Mouse (Mus musculus) left cerebral cortex, postnatal 10 days (tissue): Measurements from ENCODE around the gene Gm20696. TPM values are rescaled to one million over a fixed set of nuclear protein-coding genes. Genes with fewer than 3 reads are reported as not detected.

Source experiments
- DNase-seq, 2 experiments: peaks; one replicate each; pipeline ENCODE4 v3.0.0; 2021 to 2022; ENCODE audit warnings: low spot score in 2 of 2, mixed read lengths in 1 of 2; ENCODE audit errors: extremely low spot score in 1 of 2
- intact Hi-C: fragments of 180-260 bp; cut with DNase I; formaldehyde crosslinking; loops from one replicate; pipeline ENCODE4 v1.15.1; 2025
- total RNA-seq, 2 experiments: library from RNA; stranded (reverse); gene quantifications; 2 replicates each; pipeline ENCODE4 v1.2.3; 2021

Gm20696 gene
- total RNA-seq, 2 experiments from 2014 or later = 7.0 to 7.9 TPM

- DNase-seq = peak in 1 of 2 experiments; percentile 60
- intact Hi-C loops = no loop called here
These were observed 55.9 kb downstream of the Gm20696 start for GRCm38 (mm10) chr6:99610454-99611427.

GRCm38 (mm10) chr6:99606079-99606478 is 60.5 kb downstream of the Gm20696 start:
- no peak for DNase-seq
- intact Hi-C loops = no loop called here

GRCm38 (mm10) chr6:99604758-99605157 is 61.8 kb downstream of the Gm20696 start:
- peak in 1 of 2 experiments; percentile 62 for DNase-seq

GRCm38 (mm10) chr6:99602434-99602833 is 64.2 kb downstream of the Gm20696 start:
- peak in 1 of 2 experiments; percentile 46 for DNase-seq
- intact Hi-C loops = loop anchor here (5.0 kb wide), 3 partner anchors 80 to 1495 kb away; partner anchors contain the start of gene Foxp1

More at GRCm38 (mm10) chr6:99604758-99605157, 61.8 kb downstream of the Gm20696 start:
- intact Hi-C loops = loop anchor here (5.0 kb wide), 3 partner anchors 82 to 1497 kb away; partner anchors contain the start of gene Foxp1

GRCm38 (mm10) chr6:99600886-99601285 is 65.7 kb downstream of the Gm20696 start:
- DNase-seq = no peak
- intact Hi-C loops = loop anchor here (5.0 kb wide), 3 partner anchors 79 to 1494 kb away; partner anchors contain the start of gene Foxp1

GRCm38 (mm10) chr6:99600168-99600793 is 66.3 kb downstream of the Gm20696 start:
- DNase-seq = peak; percentile 70 to 78
- intact Hi-C loops = loop anchor here (5.0 kb wide), 3 partner anchors 78 to 1493 kb away; partner anchors contain the start of gene Foxp1

DNA sequence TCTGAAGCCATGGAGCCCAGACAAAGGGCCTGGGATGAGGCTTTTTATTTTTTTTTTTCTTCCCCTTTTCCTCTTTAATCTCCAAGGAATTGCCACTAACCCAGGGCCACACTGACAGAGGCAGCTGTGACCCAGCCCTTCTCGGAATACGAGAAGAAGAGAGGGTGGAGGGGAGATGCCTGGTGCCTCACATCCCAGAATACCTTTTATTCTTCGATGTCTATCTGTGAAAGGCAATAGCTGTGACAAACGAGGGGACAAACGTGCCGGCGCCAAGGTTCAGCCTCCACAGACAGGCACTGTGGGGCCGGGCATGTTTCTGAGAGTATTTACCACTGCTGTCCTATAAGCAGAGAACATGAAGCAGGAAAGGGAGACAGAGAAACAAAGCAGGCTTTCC is 66.9 kb downstream of the Gm20696 start:
- no peak for DNase-seq

GRCm38 (mm10) chr6:99599229-99599628 is 67.4 kb downstream of the Gm20696 start:
- DNase-seq = peak; percentile 28 to 65
- intact Hi-C loops = no loop called here

More for the DNA sequence above, 66.9 kb downstream of the Gm20696 start:
- intact Hi-C loops = loop anchor here (5.0 kb wide), 3 partner anchors 77 to 1492 kb away; partner anchors contain the start of gene Foxp1

- no peak for DNase-seq
- intact Hi-C loops = no loop called here
These were observed 89.6 kb downstream of the Gm20696 start for GRCm38 (mm10) chr6:99577040-99577439.

GRCm38 (mm10) chr6:99575633-99576032 is 91.0 kb downstream of the Gm20696 start:
- intact Hi-C loops = no loop called here
- DNase-seq = peak in 1 of 2 experiments; percentile 27

DNA sequence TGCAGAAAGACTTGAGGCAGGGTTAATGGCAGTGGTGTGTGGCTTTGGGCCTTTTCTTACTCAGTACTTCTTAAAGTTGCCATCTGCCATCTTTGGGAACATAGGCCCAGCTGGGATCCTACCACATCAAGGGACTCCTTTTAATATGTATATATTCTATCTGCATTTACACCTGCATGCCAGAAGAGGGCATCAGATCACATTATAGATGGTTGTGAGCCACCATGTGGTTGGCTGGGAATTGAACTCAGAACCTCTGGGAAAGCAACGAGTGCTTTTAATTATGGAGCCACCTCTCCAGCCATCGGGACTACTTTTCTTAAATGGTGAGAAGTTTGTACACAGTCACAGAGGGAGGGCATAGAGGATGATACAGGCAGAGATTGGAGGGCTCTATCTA is 93.3 kb downstream of the Gm20696 start:
- intact Hi-C loops = no loop called here
- no peak for DNase-seq

- intact Hi-C loops = no loop called here
- no peak for DNase-seq
These were observed 94.5 kb downstream of the Gm20696 start for GRCm38 (mm10) chr6:99572071-99572470.

- intact Hi-C loops = no loop called here
- peak; percentile 20 to 48 for DNase-seq
These were observed 99.7 kb downstream of the Gm20696 start for GRCm38 (mm10) chr6:99566921-99567320.

- intact Hi-C loops = no loop called here
- no peak for DNase-seq
These were observed 101.8 kb downstream of the Gm20696 start for GRCm38 (mm10) chr6:99564766-99565165.

- DNase-seq = no peak
- intact Hi-C loops = no loop called here
These were observed 109.6 kb downstream of the Gm20696 start for GRCm38 (mm10) chr6:99556950-99557349.

DNA sequence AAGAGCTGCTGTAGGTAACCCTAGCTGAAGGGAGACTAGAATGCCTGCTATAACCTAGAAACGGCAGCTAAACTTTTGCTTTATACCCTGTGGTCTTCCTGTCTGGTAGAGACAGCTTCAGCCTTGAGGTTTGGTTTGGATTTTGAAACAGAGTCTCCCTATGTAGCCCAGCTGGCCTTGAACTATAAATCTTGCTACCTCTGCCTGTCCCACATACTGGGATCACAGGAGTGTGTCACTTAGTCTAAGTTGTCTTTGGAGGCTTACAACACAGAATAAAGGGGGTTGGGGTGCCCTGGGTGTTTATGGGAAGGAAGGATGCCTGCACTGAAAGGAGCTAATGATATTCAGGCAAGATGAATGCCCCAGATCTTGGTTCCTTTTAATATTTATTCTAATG is 113.8 kb downstream of the Gm20696 start:
- DNase-seq = no peak
- intact Hi-C loops = no loop called here

GRCm38 (mm10) chr6:99546416-99546815 is 120.2 kb downstream of the Gm20696 start:
- intact Hi-C loops = no loop called here
- no peak for DNase-seq

DNA sequence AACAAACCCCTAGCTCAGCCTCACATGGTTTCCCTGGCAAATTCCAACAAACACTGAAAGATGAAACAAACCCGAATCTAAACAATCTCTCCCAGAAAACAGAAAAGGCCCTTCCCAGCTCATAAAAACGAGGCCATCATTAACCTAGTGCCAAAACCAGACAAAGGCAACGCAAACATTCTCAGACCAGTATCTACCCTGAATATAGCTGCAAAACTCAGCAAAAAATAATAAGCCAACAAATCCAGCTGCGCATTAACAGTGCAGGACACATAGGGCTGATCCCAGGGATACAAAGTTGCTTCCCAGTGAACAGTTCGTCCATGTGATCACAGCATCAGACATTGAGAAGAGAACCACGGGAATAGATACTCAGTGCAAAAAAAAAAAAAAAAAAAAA is 121.2 kb downstream of the Gm20696 start:
- intact Hi-C loops = no loop called here
- DNase-seq = no peak

DNA sequence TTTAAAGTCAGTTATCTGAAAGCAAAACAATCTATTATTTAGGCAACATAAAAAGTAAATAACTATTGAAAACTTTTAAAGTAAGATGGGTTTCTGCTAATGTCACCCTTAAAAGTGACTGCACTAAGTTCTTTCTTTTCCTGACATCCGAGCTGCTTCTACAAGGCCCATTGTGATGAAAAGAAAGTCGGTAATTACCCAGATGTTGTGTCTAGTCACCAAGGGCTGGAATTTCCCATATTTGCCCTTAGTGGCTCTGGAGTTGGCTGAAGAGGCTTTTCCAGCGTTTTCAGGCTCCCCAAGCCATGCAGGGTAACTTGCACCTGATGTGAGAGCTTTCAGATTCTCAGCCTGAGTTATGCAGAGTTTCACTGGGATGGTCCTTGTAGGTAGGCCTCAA is 125.5 kb downstream of the Gm20696 start:
- intact Hi-C loops = no loop called here
- DNase-seq = no peak
